Mouse (Mus musculus) CD8-positive naive resting alpha-beta T cell, adult 2 months (primary cell): ENCODE data around the gene Arrb2.

ENCODE experiments used
- DNase-seq, 2 experiments: peaks; one replicate each; pipeline ENCODE4 v3.0.0; 2022; ENCODE audit warnings: low read depth in 2 of 2, low spot score in 2 of 2

The Arrb2 gene

DNA sequence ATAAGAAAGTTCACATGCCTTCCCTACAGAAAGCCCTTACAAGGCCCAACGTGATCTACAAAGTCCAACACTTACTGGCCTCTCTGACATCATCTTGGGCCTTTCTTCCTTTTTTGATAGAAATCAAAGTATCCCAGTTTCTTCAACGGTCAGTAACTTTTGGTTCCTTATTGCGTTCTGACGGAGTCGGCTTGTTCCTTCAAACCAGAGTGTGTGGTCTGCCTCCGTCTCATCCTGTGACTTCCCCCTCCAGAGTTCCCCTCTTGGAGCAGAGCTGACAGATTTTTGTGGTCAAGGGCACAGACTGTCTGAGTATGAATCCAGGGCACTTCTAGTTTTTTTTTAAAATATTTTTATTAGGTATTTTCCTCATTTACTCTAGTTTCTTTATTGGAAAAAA is 57.2 kb downstream of the Arrb2 start:
- no peak for DNase-seq
